ENCODE assay signal across 8 mouse cellular contexts in the genomic region with DNA sequence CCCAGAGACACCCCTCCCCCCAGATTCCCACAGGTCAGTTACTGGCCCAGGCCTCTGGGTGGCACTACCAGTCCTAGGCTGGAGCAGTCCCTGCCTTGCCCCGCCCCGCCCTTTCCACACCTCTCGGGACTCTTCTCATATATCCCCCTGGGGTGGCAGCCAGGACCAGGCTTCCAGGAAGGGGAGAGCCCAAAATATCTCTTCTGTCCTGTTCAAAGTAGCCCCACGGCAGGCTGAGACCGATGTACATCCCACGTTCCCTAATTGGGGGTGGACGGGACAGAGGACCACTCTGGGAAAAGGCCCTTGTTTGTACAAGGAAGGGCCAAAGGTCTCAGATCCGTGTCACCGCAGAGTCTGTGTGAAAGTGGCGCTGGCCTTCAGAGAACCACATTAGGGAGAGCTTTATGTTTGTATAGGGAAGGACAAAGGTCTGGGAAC. TPM values are rescaled to one million over a fixed set of nuclear protein-coding genes. Genes with fewer than 3 reads are reported as not detected.
A peak's percentile ranks its signal among the peaks of the same experiment; 100 is the strongest.
DNase-seq lines count a peak whose midpoint lies in the region; ATAC-seq and TF ChIP-seq lines count a peak whose summit lies in the region.

No protein-coding gene starts in this region.

- DNase-seq in heart, adult 2 months = peak in 1 of 2 experiments; percentile 16
- DNase-seq in heart, adult 8-10 months (ENCODE audit: low spot score) = no peak
- peak; percentile 59 for DNase-seq in Muller cell, postnatal 12 days (ENCODE audit: inconsistent ontology term)
- DNase-seq in gastrocnemius, adult 18-20 months (ENCODE audit: low spot score) = peak; percentile 85
- peak; percentile 23 for DNase-seq in lung, postnatal 14 days
- DNase-seq in frontal cortex, postnatal 10 days (ENCODE audit: low spot score in 2 of 2) = no peak
- DNase-seq in urinary bladder, postnatal 10 days (ENCODE audit: low spot score) = no peak

- H3K27ac ChIP-seq in heart, adult 2 months = no peak overlapping the region
- peak overlapping the region; percentile 66; the same call in 1 of the 2 replicates for H3K27ac ChIP-seq in kidney, embryonic 15.5 days

- no peaks in the 10 kb centered on the region for H3K79me2 ChIP-seq in heart, adult 2 months (replicated peaks; ENCODE audit: control insufficient read depth, insufficient read depth, low read length)

- no peaks in the 10 kb centered on the region for H3K9me3 ChIP-seq in kidney, embryonic 15.5 days (replicated peaks)

- no peaks in the 10 kb centered on the region for H3K36me3 ChIP-seq in heart, adult 2 months (ENCODE audit: control insufficient read depth, insufficient read depth, low read length)
- no peaks in the 10 kb centered on the region for H3K36me3 ChIP-seq in kidney, embryonic 15.5 days

- TF ChIP-seq CTCF in heart, adult 2 months (IDR thresholded peaks at IDR 0.05) = peak; percentile 56

- H3K4me1 ChIP-seq in heart, adult 2 months (ENCODE audit: control insufficient read depth, insufficient read depth, low read length) = no peaks in the 10 kb centered on the region; the same call in 1 of the 2 replicates
- H3K4me1 ChIP-seq in kidney, embryonic 15.5 days = peaks cover 38% of the 10 kb centered on the region

- no peak overlapping the region for H3K4me3 ChIP-seq in heart, adult 2 months
- H3K4me3 ChIP-seq in kidney, embryonic 15.5 days (replicated peaks) = no peak overlapping the region

- no peak for TF ChIP-seq POLR2A in heart, adult 2 months (IDR thresholded peaks at IDR 0.05; ENCODE audit: insufficient read depth, low read depth, low read length)

- no peak overlapping the region for H3K9ac ChIP-seq in heart, adult 2 months (ENCODE audit: low read depth, low read length)
- H3K9ac ChIP-seq in kidney, embryonic 15.5 days = no peak overlapping the region

- no peaks in the 10 kb centered on the region for H3K27me3 ChIP-seq in heart, adult 2 months (ENCODE audit: control insufficient read depth, insufficient read depth, low read length)
- peaks cover 11% of the 10 kb centered on the region; the same call in 1 of the 2 replicates for H3K27me3 ChIP-seq in kidney, embryonic 15.5 days

- intact Hi-C loops in heart, adult 2 months (cut with DNase I) = loop anchor here (2.0 kb wide), 1 partner anchor 170 kb away; no protein-coding TSS in a partner anchor

- peak overlapping the region; percentile 38 for H3K4me2 ChIP-seq in kidney, embryonic 15.5 days

- no peak for TF ChIP-seq EP300 in heart, adult 2 months (IDR thresholded peaks at IDR 0.05; ENCODE audit: insufficient read depth, low read depth, low read length)

- 22% methylated on average over 10 of the region's 10 CpGs for WGBS in heart, adult 2 months
- 10% methylated on average over 10 of the region's 10 CpGs for WGBS in kidney, embryonic 15.5 days

- peak; percentile 59 for ATAC-seq in kidney, embryonic 15.5 days (replicated peaks; ENCODE audit: low FRiP score)

RNA-seq across cellular contexts. Expression of a gene that starts 16.2 kb away (rescaled TPM):
- total RNA-seq in heart, adult 2 months (2021) = under 1 TPM in 1 of 2 experiments, not detected in 1; 0.23 TPM
- polyA plus RNA-seq in heart, adult 2 months (2012; rRNA removed) = 0.90 and 1.3 TPM in 2 replicates
- total RNA-seq in heart, adult 8-10 months (2022) = under 1 TPM in 3 of 4 experiments, not detected in 1; 0.23 to 0.69 (median 0.47) TPM
- total RNA-seq in gastrocnemius, adult 18-20 months (2021) = 1 to 10 TPM in 1 of 2 experiments, under 1 TPM in 1; 0.69 to 1.1 TPM
- polyA plus RNA-seq in kidney, embryonic 15.5 days (2015; fragmentation: Nextera tagmentation; extraction: Ambion mirVana) = 116 and 182 TPM in 2 replicates

Comparison
In these comparisons a context has a peak if more than half of its experiments do, and no peak if none do; other contexts are left out.
1. DNase-seq: peak in Muller cell, postnatal 12 days (single experiment), gastrocnemius, adult 18-20 months (single experiment) and lung, postnatal 14 days (single experiment); none in heart, adult 8-10 months (single experiment), frontal cortex, postnatal 10 days (0 of 2) and urinary bladder, postnatal 10 days (single experiment).